Mouse (Mus musculus) frontal cortex, postnatal 25 days (tissue): ENCODE results near the gene Trpm4.
A peak's percentile ranks its signal among the peaks of the same experiment; 100 is the strongest.
"Not testable (repeated sequence)": the region's sequence is repeated elsewhere in the genome, so short reads cannot be mapped to it uniquely, and the experiment has no call there.

Source experiments
- DNase-seq, 2 experiments: peaks; one replicate each; pipeline ENCODE4 v3.0.0; 2022; ENCODE audit warnings: low spot score in 2 of 2

Trpm4 gene

GRCm38 (mm10) chr7:45333431-45333982 lies at the start of gene Trpm4:
Gene Trpm4, minus strand, starts transcription at chr7:45333780.
- DNase-seq = peak; percentile 47 to 59

GRCm38 (mm10) chr7:45376057-45376456 lies 42.5 kb upstream of the Trpm4 start:
- no peak for DNase-seq

- DNase-seq = no peak
Observed at GRCm38 (mm10) chr7:45374620-45375019, 41.0 kb upstream of the Trpm4 start.

GRCm38 (mm10) chr7:45372371-45372770 lies 38.8 kb upstream of the Trpm4 start:
- no peak for DNase-seq

- peak; percentile 85 to 89 for DNase-seq
Observed at GRCm38 (mm10) chr7:45370475-45371311, 37.1 kb upstream of the Trpm4 start, which contains the start of gene Lin7b. Gene Lin7b, minus strand, starts transcription at chr7:45370583.

GRCm38 (mm10) chr7:45369836-45370474 lies 36.4 kb upstream of the Trpm4 start:
- DNase-seq = peak in 1 of 2 experiments; percentile 23

GRCm38 (mm10) chr7:45369022-45369745 lies 35.6 kb upstream of the Trpm4 start:
- no peak for DNase-seq

GRCm38 (mm10) chr7:45368178-45368577 lies 34.6 kb upstream of the Trpm4 start:
- no peak for DNase-seq

GRCm38 (mm10) chr7:45367020-45367880 lies 33.7 kb upstream of the Trpm4 start:
- DNase-seq = peak; percentile 96 to 97

GRCm38 (mm10) chr7:45366652-45367019 lies 33.1 kb upstream of the Trpm4 start, which contains the start of gene Ppfia3:
Gene Ppfia3, minus strand, starts transcription at chr7:45367019.
- DNase-seq = no peak

GRCm38 (mm10) chr7:45365742-45366651 lies 32.4 kb upstream of the Trpm4 start:
- DNase-seq = no peak

- DNase-seq = no peak
Observed at GRCm38 (mm10) chr7:45363983-45364382, 30.4 kb upstream of the Trpm4 start.

- no peak for DNase-seq
Observed at GRCm38 (mm10) chr7:45362801-45363200, 29.2 kb upstream of the Trpm4 start.

GRCm38 (mm10) chr7:45361243-45361804 lies 27.7 kb upstream of the Trpm4 start:
- peak in 1 of 2 experiments; percentile 68 for DNase-seq

- DNase-seq = no peak
Observed at GRCm38 (mm10) chr7:45360404-45361125, 27.0 kb upstream of the Trpm4 start.

GRCm38 (mm10) chr7:45359081-45359480 lies 25.5 kb upstream of the Trpm4 start:
- not testable (repeated sequence) for DNase-seq

GRCm38 (mm10) chr7:45356087-45356486 lies 22.5 kb upstream of the Trpm4 start:
- DNase-seq = no peak

- no peak for DNase-seq
Observed at GRCm38 (mm10) chr7:45355318-45356020, 21.9 kb upstream of the Trpm4 start.
